ENCODE assay signal across 12 mouse cellular contexts in genomic region chr8:86437418-86437817, GRCm38 (mm10).
DNase-seq lines count a peak whose midpoint lies in the region; ATAC-seq lines count a peak whose summit lies in the region.
"Had no signal": no experiment of that assay in that cellular context is flagged by ENCODE, and none has a peak within 500 bp of the region (broad histone marks: within the 10 kb centered on the region; RNA-seq: fewer than 3 reads in every experiment).

No protein-coding gene starts in this region.

- H3K4me1 ChIP-seq in forebrain, embryonic 16.5 days (replicated peaks; ENCODE audit: control insufficient read depth, insufficient read depth, low read length): peaks cover 18% of the 10 kb centered on the region
- H3K4me1 ChIP-seq in liver, embryonic 11.5 days (replicated peaks; ENCODE audit: control insufficient read depth, insufficient read depth, low read length): no peaks in the 10 kb centered on the region
- no peaks in the 10 kb centered on the region for H3K4me1 ChIP-seq in kidney, embryonic 14.5 days (ENCODE audit: control insufficient read depth, insufficient read depth, low read length)

- H3K36me3 ChIP-seq in forebrain, embryonic 16.5 days (ENCODE audit: control insufficient read depth, insufficient read depth): no peaks in the 10 kb centered on the region
- H3K36me3 ChIP-seq in liver, embryonic 11.5 days (ENCODE audit: control insufficient read depth, insufficient read depth, low read length): no peaks in the 10 kb centered on the region
- no peaks in the 10 kb centered on the region for H3K36me3 ChIP-seq in kidney, embryonic 14.5 days (ENCODE audit: control insufficient read depth, insufficient read depth, low read length)

- peak overlapping the region; percentile 95 for H3K27ac ChIP-seq in forebrain, embryonic 16.5 days (ENCODE audit: low read length)
- H3K27ac ChIP-seq in liver, embryonic 11.5 days (ENCODE audit: low read depth, low read length): no peak overlapping the region
- no peak overlapping the region for H3K27ac ChIP-seq in kidney, embryonic 14.5 days (ENCODE audit: low read depth, low read length)

- peak; percentile 5 to 28 for DNase-seq in lung, postnatal 4 days
- DNase-seq in lung, postnatal 14 days: no peak
- DNase-seq in left cerebral cortex, postnatal 14 days (ENCODE audit: low spot score in 2 of 2): peak; percentile 37 to 66
- peak; percentile 45 to 74 for DNase-seq in right cerebral cortex, postnatal 10 days (ENCODE audit: low spot score in 2 of 2)
- DNase-seq in retina, embryonic 14.5 days (ENCODE audit: low spot score): no peak
- DNase-seq in liver, embryonic 11.5 days (ENCODE audit: low spot score): no peak
- DNase-seq: cerebellum, adult 18-20 months; heart, postnatal 4 days; kidney, postnatal 25 days; thymus, postnatal 36 days had no signal

- no peaks in the 10 kb centered on the region for H3K27me3 ChIP-seq in forebrain, embryonic 16.5 days (replicated peaks; ENCODE audit: control insufficient read depth, insufficient read depth, low read length)
- H3K27me3 ChIP-seq in liver, embryonic 11.5 days (replicated peaks; ENCODE audit: control insufficient read depth, insufficient read depth, low read length): no peaks in the 10 kb centered on the region
- H3K27me3 ChIP-seq in kidney, embryonic 14.5 days (ENCODE audit: control insufficient read depth, insufficient read depth, low read length): no peaks in the 10 kb centered on the region

- H3K9me3 ChIP-seq in forebrain, embryonic 16.5 days (ENCODE audit: control insufficient read depth, low read length): no peaks in the 10 kb centered on the region
- H3K9me3 ChIP-seq in liver, embryonic 11.5 days (ENCODE audit: control insufficient read depth, low read length): no peaks in the 10 kb centered on the region
- H3K9me3 ChIP-seq in kidney, embryonic 14.5 days (ENCODE audit: control insufficient read depth, low read length): no peaks in the 10 kb centered on the region; the same call in 1 of the 2 replicates

- H3K4me2 ChIP-seq in forebrain, embryonic 16.5 days (ENCODE audit: low read length): no peak overlapping the region
- no peak overlapping the region for H3K4me2 ChIP-seq in liver, embryonic 11.5 days
- H3K4me2 ChIP-seq in kidney, embryonic 14.5 days (replicated peaks; ENCODE audit: low read depth, low read length): no peak overlapping the region

- no peak overlapping the region for H3K9ac ChIP-seq in forebrain, embryonic 16.5 days (replicated peaks; ENCODE audit: low read depth, low read length)
- H3K9ac ChIP-seq in liver, embryonic 11.5 days (ENCODE audit: low read depth, low read length): no peak overlapping the region
- H3K9ac ChIP-seq in kidney, embryonic 14.5 days (ENCODE audit: low read depth, low read length): no peak overlapping the region

- intact Hi-C loops in left cerebral cortex, postnatal 14 days (cut with DNase I): no loop called here

- ATAC-seq in forebrain, embryonic 16.5 days: peak; percentile 29
- no peak for ATAC-seq in liver, embryonic 11.5 days (replicated peaks; ENCODE audit: low FRiP score)
- ATAC-seq in kidney, embryonic 14.5 days (ENCODE audit: low FRiP score, low TSS enrichment): no peak

- H3K4me3 ChIP-seq in forebrain, embryonic 16.5 days (replicated peaks; ENCODE audit: low read length): no peak overlapping the region
- no peak overlapping the region for H3K4me3 ChIP-seq in liver, embryonic 11.5 days (ENCODE audit: low read depth, low read length)
- no peak overlapping the region for H3K4me3 ChIP-seq in kidney, embryonic 14.5 days (ENCODE audit: low read length)

- WGBS in forebrain, embryonic 16.5 days: 50% methylated on average over 1 of the region's 1 CpGs
- whole genome bisulfite sequencing in liver, embryonic 11.5 days: 68% methylated on average over 1 of the region's 1 CpGs
- 84% methylated on average over 1 of the region's 1 CpGs for whole genome bisulfite sequencing in kidney, embryonic 14.5 days

Comparison
In these comparisons a context has a peak if more than half of its experiments do, and no peak if none do; other contexts are left out.
1. DNase-seq: peak in lung, postnatal 4 days (2 of 2), left cerebral cortex, postnatal 14 days (2 of 2) and right cerebral cortex, postnatal 10 days (2 of 2); none in lung, postnatal 14 days (single experiment), retina, embryonic 14.5 days (single experiment) and liver, embryonic 11.5 days (single experiment).